ENCODE assay signal across 8 mouse cellular contexts in genomic region chr10:81136706-81137231, GRCm38 (mm10). TPM values are rescaled to one million over a fixed set of nuclear protein-coding genes. Genes with fewer than 3 reads are reported as not detected.
DNase-seq lines count a peak whose midpoint lies in the region; ATAC-seq and TF ChIP-seq lines count a peak whose summit lies in the region.

No protein-coding gene starts in this region.

- peak overlapping the region; percentile 100 for H3K4me2 ChIP-seq in forebrain, embryonic 11.5 days (ENCODE audit: low read depth, low read length, severe bottlenecking)
- H3K4me2 ChIP-seq in heart, postnatal 0 days (ENCODE audit: low read depth, low read length): peak overlapping the region; percentile 100

- no peaks in the 10 kb centered on the region for H3K9me3 ChIP-seq in G1E (replicated peaks)
- no peaks in the 10 kb centered on the region for H3K9me3 ChIP-seq in forebrain, embryonic 11.5 days (ENCODE audit: control insufficient read depth, low read length)
- H3K9me3 ChIP-seq in heart, postnatal 0 days (replicated peaks; ENCODE audit: control insufficient read depth, low read length): no peaks in the 10 kb centered on the region

- peaks cover 34% of the 10 kb centered on the region for H3K36me3 ChIP-seq in G1E (replicated peaks)
- H3K36me3 ChIP-seq in forebrain, embryonic 11.5 days (ENCODE audit: control insufficient read depth, insufficient read depth, low read length): no peaks in the 10 kb centered on the region
- no peaks in the 10 kb centered on the region for H3K36me3 ChIP-seq in heart, postnatal 0 days (replicated peaks; ENCODE audit: control insufficient read depth, insufficient read depth, low read length)
- no peaks in the 10 kb centered on the region for H3K36me3 ChIP-seq in macrophage (ENCODE audit: inconsistent target)

- 2% methylated on average over 35 of the region's 50 CpGs for WGBS in forebrain, embryonic 11.5 days
- WGBS in heart, postnatal 0 days: 0% methylated on average over 42 of the region's 50 CpGs
- 0% methylated on average over 28 of the region's 50 CpGs for WGBS in macrophage (ENCODE audit: missing documents)

- peak overlapping the region; percentile 83 for H3K9ac ChIP-seq in forebrain, embryonic 11.5 days (ENCODE audit: low read length)
- peak overlapping the region; percentile 98 for H3K9ac ChIP-seq in heart, postnatal 0 days (replicated peaks; ENCODE audit: low read depth, low read length)

- no peaks in the 10 kb centered on the region for H3K27me3 ChIP-seq in G1E (ENCODE audit: insufficient read depth, low read length)
- peaks cover 29% of the 10 kb centered on the region for H3K27me3 ChIP-seq in forebrain, embryonic 11.5 days (ENCODE audit: control insufficient read depth, insufficient read depth, low read length)
- no peaks in the 10 kb centered on the region for H3K27me3 ChIP-seq in heart, postnatal 0 days (ENCODE audit: control insufficient read depth, insufficient read depth, low read length)

- peaks cover 56% of the 10 kb centered on the region for H3K4me1 ChIP-seq in G1E (ENCODE audit: insufficient read depth, low read depth, low read length)
- peaks cover 23% of the 10 kb centered on the region for H3K4me1 ChIP-seq in forebrain, embryonic 11.5 days (replicated peaks; ENCODE audit: control insufficient read depth, insufficient read depth, low read length)
- H3K4me1 ChIP-seq in heart, postnatal 0 days (ENCODE audit: control insufficient read depth, insufficient read depth): peaks cover 43% of the 10 kb centered on the region

- TF ChIP-seq CTCF in G1E (IDR thresholded peaks at IDR 0.05; ENCODE audit: low read depth, low read length): no peak
- no peak for TF ChIP-seq CTCF in heart, postnatal 0 days (IDR thresholded peaks at IDR 0.05; ENCODE audit: low read depth)

- peaks cover 39% of the 10 kb centered on the region for H3K79me2 ChIP-seq in macrophage (ENCODE audit: inconsistent target)

- DNase-seq in G1E (ENCODE audit: low spot score): peak; percentile 77
- DNase-seq in adrenal gland, postnatal 36 days: peak; percentile 86 to 88
- peak; percentile 93 for DNase-seq in forebrain, embryonic 11.5 days (ENCODE audit: low spot score)
- DNase-seq in heart, postnatal 0 days (ENCODE audit: low spot score): peak; percentile 55
- peak; percentile 89 to 93 for DNase-seq in kidney, postnatal 36 days
- peak; percentile 73 to 75 for DNase-seq in spleen, adult 18-20 months

- no peak for ATAC-seq in G1E (ENCODE audit: extremely low read depth, insufficient number of reproducible peaks, low FRiP score, poor library complexity, severe bottlenecking)
- peak; percentile 48 for ATAC-seq in forebrain, embryonic 11.5 days (replicated peaks; ENCODE audit: low FRiP score)
- ATAC-seq in heart, postnatal 0 days (ENCODE audit: insufficient read depth, low read depth): peak; percentile 24
- ATAC-seq in megakaryocyte-erythroid progenitor cell, adult 5-6 weeks (replicated peaks; ENCODE audit: low FRiP score, low TSS enrichment, poor library complexity, severe bottlenecking): no peak

- peak overlapping the region; percentile 91 for H3K27ac ChIP-seq in forebrain, embryonic 11.5 days (ENCODE audit: low read depth, low read length)
- H3K27ac ChIP-seq in heart, postnatal 0 days (ENCODE audit: low read depth): peak overlapping the region; percentile 99
- peak overlapping the region; percentile 74 for H3K27ac ChIP-seq in macrophage

- peak; percentile 24; the same call in 1 of the 2 replicates for TF ChIP-seq EP300 in heart, postnatal 0 days (IDR thresholded peaks at IDR 0.05; ENCODE audit: low read depth)

- peak overlapping the region; percentile 79 for H3K4me3 ChIP-seq in G1E (ENCODE audit: low read depth, low read length)
- peak overlapping the region; percentile 74 for H3K4me3 ChIP-seq in forebrain, embryonic 11.5 days (ENCODE audit: low read depth, low read length)
- peak overlapping the region; percentile 100 for H3K4me3 ChIP-seq in heart, postnatal 0 days (ENCODE audit: low read depth, low read length)
- H3K4me3 ChIP-seq in macrophage (ENCODE audit: inconsistent target): peak overlapping the region; percentile 43

RNA-seq across cellular contexts. Expression of gene Zbtb7a, which starts 1.7 kb away (rescaled TPM):
- total RNA-seq in G1E (2014; fragmentation: Nextera tagmentation) (27.7 and 31.1 TPM in 2 replicates), G1E (2017) (6.4 and 7.1 TPM in 2 replicates)
- polyA plus RNA-seq in G1E (2012) (75.7 and 79.1 TPM in 2 replicates), macrophage (2018) (48.1 to 55.4 TPM (median 52.8 TPM) in 3 replicates)
- 10 to 100 TPM; 69.9 to 84.0 TPM for total RNA-seq in adrenal gland, postnatal 36 days (2021)
- 8.8 and 10.1 TPM in 2 replicates for polyA plus RNA-seq in forebrain, embryonic 11.5 days (2014; fragmentation: Nextera tagmentation; extraction: Ambion mirVana)
- 57.8 and 68.6 TPM in 2 replicates for total RNA-seq in heart, postnatal 0 days (2014; rRNA removed; ENCODE audit: low replicate concordance)
- 27.8 and 32.3 TPM in 2 replicates for polyA plus RNA-seq in heart, postnatal 0 days (2015; fragmentation: Nextera tagmentation; extraction: Ambion mirVana)
- 100 to 1,000 TPM in 6 of 26 experiments, 10 to 100 TPM in 20; 17.7 to 188 (median 75.1) TPM for total RNA-seq in macrophage (2018; cell fraction: chromatin; rRNA removed)
- 100 to 1,000 TPM in 4 of 26 experiments, 10 to 100 TPM in 22; 50.3 to 111 (median 83.6) TPM for total RNA-seq in macrophage (2018; cell fraction: cytosol; rRNA removed)
- 100 to 1,000 TPM in 11 of 26 experiments, 10 to 100 TPM in 15; 39.7 to 162 (median 88.6) TPM for total RNA-seq in macrophage (2018; cell fraction: nucleus; rRNA removed)
- total RNA-seq in megakaryocyte-erythroid progenitor cell, adult 5-6 weeks (2014; fragmentation: Nextera tagmentation): 33.4 and 34.4 TPM in 2 replicates
- total RNA-seq in megakaryocyte-erythroid progenitor cell, adult 5-6 weeks (2017): 8.5 and 15.9 TPM in 2 replicates

RNA-seq across cellular contexts. Expression of gene Pias4, which starts 31.0 kb away (rescaled TPM):
- total RNA-seq in G1E (2014; fragmentation: Nextera tagmentation) (28.6 and 34.4 TPM in 2 replicates), G1E (2017) (21.2 and 24.8 TPM in 2 replicates)
- polyA plus RNA-seq in G1E (2012) (62.7 and 70.5 TPM in 2 replicates), macrophage (2018) (19.6 to 22.5 TPM (median 21.5 TPM) in 3 replicates)
- 10 to 100 TPM; 26.7 to 28.2 TPM for total RNA-seq in adrenal gland, postnatal 36 days (2021)
- 54.0 and 65.0 TPM in 2 replicates for polyA plus RNA-seq in forebrain, embryonic 11.5 days (2014; fragmentation: Nextera tagmentation; extraction: Ambion mirVana)
- total RNA-seq in heart, postnatal 0 days (2014; rRNA removed; ENCODE audit: low replicate concordance): 14.4 and 19.6 TPM in 2 replicates
- 19.8 and 20.7 TPM in 2 replicates for polyA plus RNA-seq in heart, postnatal 0 days (2015; fragmentation: Nextera tagmentation; extraction: Ambion mirVana)
- total RNA-seq in macrophage (2018; cell fraction: chromatin; rRNA removed): 100 to 1,000 TPM in 1 of 26 experiments, 10 to 100 TPM in 25; 30.3 to 113 (median 63.8) TPM
- total RNA-seq in macrophage (2018; cell fraction: cytosol; rRNA removed): 10 to 100 TPM; 18.8 to 27.9 (median 23.9) TPM
- total RNA-seq in macrophage (2018; cell fraction: nucleus; rRNA removed): 10 to 100 TPM; 29.0 to 59.1 (median 42.5) TPM
- 14.8 and 15.2 TPM in 2 replicates for total RNA-seq in megakaryocyte-erythroid progenitor cell, adult 5-6 weeks (2014; fragmentation: Nextera tagmentation)
- 5.4 and 20.8 TPM in 2 replicates for total RNA-seq in megakaryocyte-erythroid progenitor cell, adult 5-6 weeks (2017)

RNA-seq across cellular contexts. Expression of gene Map2k2, which starts 31.1 kb away (rescaled TPM):
- total RNA-seq in G1E (2014; fragmentation: Nextera tagmentation) (35.9 and 52.2 TPM in 2 replicates), G1E (2017) (63.5 and 76.7 TPM in 2 replicates)
- polyA plus RNA-seq in G1E (2012) (272 and 393 TPM in 2 replicates), macrophage (2018) (31.4 to 102 TPM (median 93.5 TPM) in 3 replicates)
- 100 to 1,000 TPM; 178 to 186 TPM for total RNA-seq in adrenal gland, postnatal 36 days (2021)
- polyA plus RNA-seq in forebrain, embryonic 11.5 days (2014; fragmentation: Nextera tagmentation; extraction: Ambion mirVana): 212 and 232 TPM in 2 replicates
- 177 and 208 TPM in 2 replicates for total RNA-seq in heart, postnatal 0 days (2014; rRNA removed; ENCODE audit: low replicate concordance)
- 130 and 133 TPM in 2 replicates for polyA plus RNA-seq in heart, postnatal 0 days (2015; fragmentation: Nextera tagmentation; extraction: Ambion mirVana)
- 100 to 1,000 TPM in 25 of 26 experiments, 10 to 100 TPM in 1; 88.4 to 251 (median 169) TPM for total RNA-seq in macrophage (2018; cell fraction: chromatin; rRNA removed)
- 100 to 1,000 TPM in 15 of 26 experiments, 10 to 100 TPM in 11; 79.6 to 125 (median 103) TPM for total RNA-seq in macrophage (2018; cell fraction: cytosol; rRNA removed)
- 100 to 1,000 TPM in 17 of 26 experiments, 10 to 100 TPM in 9; 68.3 to 137 (median 111) TPM for total RNA-seq in macrophage (2018; cell fraction: nucleus; rRNA removed)
- 111 and 122 TPM in 2 replicates for total RNA-seq in megakaryocyte-erythroid progenitor cell, adult 5-6 weeks (2014; fragmentation: Nextera tagmentation)
- 38.7 and 50.2 TPM in 2 replicates for total RNA-seq in megakaryocyte-erythroid progenitor cell, adult 5-6 weeks (2017)

RNA-seq across cellular contexts. Expression of gene Creb3l3, which starts 38.1 kb away (rescaled TPM):
- not detected in 2 replicates for total RNA-seq in G1E (2014; fragmentation: Nextera tagmentation)
- total RNA-seq in G1E (2017): 0.29 TPM in 1 of 2 replicates, not detected in the other
- not detected in 2 replicates for polyA plus RNA-seq in G1E (2012)
- total RNA-seq in adrenal gland, postnatal 36 days (2021): 1 to 10 TPM in 1 of 2 experiments, under 1 TPM in 1; 0.36 to 2.1 TPM
- polyA plus RNA-seq in forebrain, embryonic 11.5 days (2014; fragmentation: Nextera tagmentation; extraction: Ambion mirVana): 0.33 and 0.49 TPM in 2 replicates
- 1.3 TPM in 1 of 2 replicates, not detected in the other for total RNA-seq in heart, postnatal 0 days (2014; rRNA removed; ENCODE audit: low replicate concordance)
- polyA plus RNA-seq in heart, postnatal 0 days (2015; fragmentation: Nextera tagmentation; extraction: Ambion mirVana): 0.55 and 0.93 TPM in 2 replicates
- total RNA-seq in macrophage (2018; cell fraction: chromatin; rRNA removed): 1 to 10 TPM in 1 of 26 experiments, under 1 TPM in 12, not detected in 13; 0.30 to 1.4 (median 0.59) TPM
- 1 to 10 TPM in 19 of 26 experiments, under 1 TPM in 7; 0.38 to 1.8 (median 1.1) TPM for total RNA-seq in macrophage (2018; cell fraction: cytosol; rRNA removed)
- total RNA-seq in macrophage (2018; cell fraction: nucleus; rRNA removed): 1 to 10 TPM in 4 of 26 experiments, under 1 TPM in 15, not detected in 7; 0.25 to 1.7 (median 0.61) TPM
- 0.75 to 1.1 TPM (median 0.85 TPM) in 3 replicates for polyA plus RNA-seq in macrophage (2018)
- not detected in 2 replicates for total RNA-seq in megakaryocyte-erythroid progenitor cell, adult 5-6 weeks (2014; fragmentation: Nextera tagmentation)
- not detected in 2 replicates for total RNA-seq in megakaryocyte-erythroid progenitor cell, adult 5-6 weeks (2017)

RNA-seq across cellular contexts. Expression of gene Eef2, which starts 39.7 kb away (rescaled TPM):
- total RNA-seq in G1E (2014; fragmentation: Nextera tagmentation) (1,577 and 1,715 TPM in 2 replicates), G1E (2017) (1,676 and 1,695 TPM in 2 replicates)
- polyA plus RNA-seq in G1E (2012) (2,355 and 3,878 TPM in 2 replicates), macrophage (2018) (749 to 1,081 TPM (median 1,012 TPM) in 3 replicates)
- 1,000 to 10,000 TPM; 1,540 to 1,602 TPM for total RNA-seq in adrenal gland, postnatal 36 days (2021)
- polyA plus RNA-seq in forebrain, embryonic 11.5 days (2014; fragmentation: Nextera tagmentation; extraction: Ambion mirVana): 467 and 501 TPM in 2 replicates
- 1,828 and 2,004 TPM in 2 replicates for total RNA-seq in heart, postnatal 0 days (2014; rRNA removed; ENCODE audit: low replicate concordance)
- 353 and 370 TPM in 2 replicates for polyA plus RNA-seq in heart, postnatal 0 days (2015; fragmentation: Nextera tagmentation; extraction: Ambion mirVana)
- 100 to 1,000 TPM; 161 to 373 (median 228) TPM for total RNA-seq in macrophage (2018; cell fraction: chromatin; rRNA removed)
- total RNA-seq in macrophage (2018; cell fraction: cytosol; rRNA removed): 1,000 to 10,000 TPM in 11 of 26 experiments, 100 to 1,000 TPM in 15; 644 to 1,256 (median 896) TPM
- 100 to 1,000 TPM; 248 to 505 (median 331) TPM for total RNA-seq in macrophage (2018; cell fraction: nucleus; rRNA removed)
- total RNA-seq in megakaryocyte-erythroid progenitor cell, adult 5-6 weeks (2014; fragmentation: Nextera tagmentation): 1,282 and 1,455 TPM in 2 replicates
- 1,743 and 1,799 TPM in 2 replicates for total RNA-seq in megakaryocyte-erythroid progenitor cell, adult 5-6 weeks (2017)

Comparison
In these comparisons a context has a peak if more than half of its experiments do, and no peak if none do; other contexts are left out.
1. ATAC-seq: peak in forebrain, embryonic 11.5 days (single experiment) and heart, postnatal 0 days (single experiment); none in G1E (single experiment) and megakaryocyte-erythroid progenitor cell, adult 5-6 weeks (single experiment).
2. H3K4me3 ChIP-seq: peak in every context shown above with its lines; median percentile 100 in heart, postnatal 0 days; 79 in G1E; 74 in forebrain, embryonic 11.5 days; 43 in macrophage.
3. Peak in every context shown above with its lines, with median percentiles within 50 percentile points of each other: DNase-seq and H3K27ac ChIP-seq.